Mouse (Mus musculus) MEL (cell line): ENCODE results near the gene Clec14a. TPM values are rescaled to one million over a fixed set of nuclear protein-coding genes. Genes with fewer than 3 reads are reported as not detected.
"Not testable (repeated sequence)": the region's sequence is repeated elsewhere in the genome, so short reads cannot be mapped to it uniquely, and the experiment has no call there.

Source experiments
- DNase-seq: peaks from one replicate; pipeline ENCODE4 v3.0.0; 2011; ENCODE audit warnings: low read depth, low spot score
- H3K27ac ChIP-seq: 2 replicates; pipeline ENCODE4 v1.5.1; 2012; ENCODE audit warnings: low read depth, mild to moderate bottlenecking, control low read depth, low read length, moderate library complexity; ENCODE audit not compliant: control insufficient read depth
- H3K27me3 ChIP-seq, 2 experiments: fragments of 150-350 bp in 1 of 2; sonication (generic) in 1 of 2; 2 replicates each; pipeline ENCODE4 v1.6.1; 2012; ENCODE audit warnings: low read length in 2 of 2, mild to moderate bottlenecking in 2 of 2, improper control_type of control experiment in 1 of 2, moderate library complexity in 1 of 2; ENCODE audit not compliant: insufficient read depth in 2 of 2, control insufficient read depth in 1 of 2
- H3K36me3 ChIP-seq, 2 experiments: 2 replicates each; pipeline ENCODE4 v1.6.1; 2012 to 2014; ENCODE audit warnings: low read length in 2 of 2, improper control_type of control experiment in 1 of 2, inconsistent platforms in 1 of 2, mild to moderate bottlenecking in 1 of 2; ENCODE audit not compliant: insufficient read depth in 2 of 2, control insufficient read depth in 1 of 2
- H3K4me1 ChIP-seq, 2 experiments: fragments of 150-350 bp in 1 of 2; sonication (generic) in 1 of 2; 2 replicates each; pipeline ENCODE4 v1.6.1; 2012; ENCODE audit warnings: low read length in 2 of 2, improper control_type of control experiment in 1 of 2, mild to moderate bottlenecking in 1 of 2; ENCODE audit not compliant: insufficient read depth in 2 of 2, control insufficient read depth in 1 of 2
- H3K4me3 ChIP-seq, 2 experiments: fragments of 150-350 bp in 1 of 2; sonication (generic) in 1 of 2; 2 replicates each; pipeline ENCODE4 v1.5.1; 2012; ENCODE audit warnings: low read depth in 2 of 2, low read length in 2 of 2, mild to moderate bottlenecking in 2 of 2, moderate library complexity in 2 of 2, control low read depth in 1 of 2, improper control_type of control experiment in 1 of 2; ENCODE audit not compliant: control insufficient read depth in 1 of 2, insufficient read depth in 1 of 2
- H3K79me2 ChIP-seq: 2 replicates; pipeline ENCODE4 v1.6.1; 2012; ENCODE audit warnings: mild to moderate bottlenecking, low read length, moderate library complexity; ENCODE audit not compliant: control insufficient read depth, poor library complexity, insufficient read depth
- H3K9ac ChIP-seq: 2 replicates; pipeline ENCODE4 v1.6.1; 2012; ENCODE audit warnings: low read depth, mild to moderate bottlenecking, control low read depth, low read length, moderate library complexity; ENCODE audit not compliant: control insufficient read depth, poor library complexity, severe bottlenecking
- H3K9me3 ChIP-seq: fragments of 150-350 bp; sonication (generic); replicated peaks from 2 replicates; pipeline ENCODE4 v1.6.1; 2012; ENCODE audit warnings: mild to moderate bottlenecking, low read length, improper control_type of control experiment, moderate library complexity; ENCODE audit not compliant: insufficient read depth
- BHLHE40 ChIP-seq: IDR thresholded peaks from 2 replicates; pipeline ENCODE4 v1.6.1; 2012; ENCODE audit warnings: low read depth, mild to moderate bottlenecking, inconsistent platforms, low read length, improper control_type of control experiment, borderline replicate concordance
- CHD1 ChIP-seq: IDR thresholded peaks from 2 replicates; pipeline ENCODE4 v1.6.1; 2012; ENCODE audit warnings: low read depth, mild to moderate bottlenecking, inconsistent platforms, low read length, improper control_type of control experiment
- CHD2 ChIP-seq: IDR thresholded peaks from 2 replicates; pipeline ENCODE4 v1.6.1; 2011; ENCODE audit warnings: low read length, improper control_type of control experiment
- CTCF ChIP-seq, 3 experiments: IDR thresholded peaks in 2 of 3; conservative IDR thresholded peaks in 1 of 3; 2 replicates each; pipeline ENCODE4 v1.5.1; 2011 to 2012; ENCODE audit warnings: low read length in 3 of 3, low read depth in 2 of 3, mild to moderate bottlenecking in 2 of 3, improper control_type of control experiment in 1 of 3, inconsistent platforms in 1 of 3, mixed read lengths in 1 of 3, moderate library complexity in 1 of 3; ENCODE audit not compliant: control insufficient read depth in 1 of 3, insufficient read depth in 1 of 3, poor library complexity in 1 of 3, severe bottlenecking in 1 of 3
- ELF1 ChIP-seq: IDR thresholded peaks from 2 replicates; pipeline ENCODE4 v1.6.1; 2014; ENCODE audit warnings: low read depth, mild to moderate bottlenecking, inconsistent platforms, low read length, improper control_type of control experiment, moderate library complexity
- HCFC1 ChIP-seq: IDR thresholded peaks from 2 replicates; pipeline ENCODE4 v1.6.1; 2012; ENCODE audit warnings: low read depth, mild to moderate bottlenecking, inconsistent platforms, low read length, improper control_type of control experiment, moderate library complexity
- JUND ChIP-seq: IDR thresholded peaks from 2 replicates; pipeline ENCODE4 v1.6.1; 2011; ENCODE audit warnings: low read depth, mild to moderate bottlenecking, improper control_type of control experiment, low read length
- MAFK ChIP-seq: IDR thresholded peaks from 2 replicates; pipeline ENCODE4 v1.6.1; 2011; ENCODE audit warnings: low read depth, mild to moderate bottlenecking, low read length, improper control_type of control experiment, borderline replicate concordance
- MXI1 ChIP-seq: IDR thresholded peaks from 2 replicates; pipeline ENCODE4 v1.6.1; 2011; ENCODE audit warnings: mild to moderate bottlenecking, low read depth, low read length, improper control_type of control experiment
- NELFE ChIP-seq: IDR thresholded peaks from 2 replicates; pipeline ENCODE4 v1.6.1; 2011; ENCODE audit warnings: low read depth, low read length, improper control_type of control experiment
- NRF1 ChIP-seq: IDR thresholded peaks from 2 replicates; pipeline ENCODE4 v1.6.1; 2014; ENCODE audit warnings: low read depth, mild to moderate bottlenecking, inconsistent platforms, low read length, improper control_type of control experiment, moderate library complexity; ENCODE audit not compliant: poor library complexity, insufficient read depth, severe bottlenecking
- POLR2AphosphoS5 ChIP-seq: IDR thresholded peaks from 2 replicates; pipeline ENCODE4 v1.6.1; 2012; ENCODE audit warnings: low read depth, borderline replicate concordance, mild to moderate bottlenecking, inconsistent platforms, low read length, moderate library complexity, mixed read lengths
- RAD21 ChIP-seq: IDR thresholded peaks from 2 replicates; pipeline ENCODE4 v1.6.1; 2011; ENCODE audit warnings: mild to moderate bottlenecking, low read depth, low read length, improper control_type of control experiment
- RCOR1 ChIP-seq: IDR thresholded peaks from 2 replicates; pipeline ENCODE4 v1.6.1; 2012; ENCODE audit warnings: low read depth, mild to moderate bottlenecking, inconsistent platforms, low read length, improper control_type of control experiment
- SIN3A ChIP-seq: IDR thresholded peaks from 2 replicates; pipeline ENCODE4 v1.6.1; 2012; ENCODE audit warnings: low read length, improper control_type of control experiment, inconsistent platforms
- SMC3 ChIP-seq: IDR thresholded peaks from 2 replicates; pipeline ENCODE4 v1.6.1; 2011; ENCODE audit warnings: low read depth, low read length, improper control_type of control experiment
- TBP ChIP-seq: IDR thresholded peaks from 2 replicates; pipeline ENCODE4 v1.8.0; 2011; ENCODE audit warnings: low read depth, low read length, improper control_type of control experiment
- TCF12 ChIP-seq: IDR thresholded peaks from 2 replicates; pipeline ENCODE4 v1.6.1; 2014; ENCODE audit warnings: low read depth, mild to moderate bottlenecking, inconsistent platforms, low read length, improper control_type of control experiment, moderate library complexity
- ZMIZ1 ChIP-seq: IDR thresholded peaks from 2 replicates; pipeline ENCODE4 v1.6.1; 2012; ENCODE audit warnings: low read depth, mild to moderate bottlenecking, inconsistent platforms, low read length, improper control_type of control experiment, moderate library complexity
- polyA plus RNA-seq, 2 experiments: library from polyadenylated mRNA; stranded (reverse) in 1 of 2; unstranded in 1 of 2; fragments of >175 nt in 1 of 2; fragments of >200 nt in 1 of 2; gene quantifications; 2 replicates each; pipeline versions ENCODE4 v1.2.1 to v1.2.4; 2012; ENCODE audit warnings: low replicate concordance in 2 of 2, low read depth in 1 of 2; ENCODE audit not compliant: insufficient read length in 2 of 2, insufficient read depth in 1 of 2, missing spikeins in 1 of 2
- total RNA-seq: library from RNA; depleted of rRNA; stranded (reverse); fragments of 300-350 nt; gene quantifications from 2 replicates; pipeline ENCODE4 v1.2.3, GENCODE M21; 2012; rRNA removed

The Clec14a gene
- total RNA-seq (not detected in 2 replicates), polyA plus RNA-seq (not detected)

GRCm38 (mm10) chr12:58268563-58269501 is at the start of gene Clec14a:
TSS of gene Clec14a (minus strand) at chr12:58269290.
- DNase-seq = no peak
- Histone ChIP-seq H3K27me3 (no peaks in the 10 kb centered on the region), H3K4me3 (no peak within 1 kb of the TSS), H3K4me1 (no peaks in the 10 kb centered on the region), H3K9ac (no peak within 1 kb of the TSS), H3K79me2 (no peaks in the 10 kb centered on the region), H3K36me3 (no peaks in the 10 kb centered on the region), H3K27ac (no peak within 1 kb of the TSS), H3K9me3 (no peaks in the 10 kb centered on the region)
- TF ChIP-seq TBP = no peak
- TF ChIP-seq CHD1 = no peak
- TF ChIP-seq SMC3 = no peak
- no peak for TF ChIP-seq SIN3A
- TF ChIP-seq BHLHE40 = no peak

- H3K27ac ChIP-seq = no peak overlapping the region
- DNase-seq = no peak
- TF ChIP-seq SIN3A = no peak
- no peaks in the 10 kb centered on the region for H3K27me3 ChIP-seq
- no peaks in the 10 kb centered on the region for H3K36me3 ChIP-seq
- no peak overlapping the region for H3K4me3 ChIP-seq
- no peaks in the 10 kb centered on the region for H3K9me3 ChIP-seq
- H3K4me1 ChIP-seq = no peaks in the 10 kb centered on the region
- H3K9ac ChIP-seq = no peak overlapping the region
- H3K79me2 ChIP-seq = no peaks in the 10 kb centered on the region
Measured at GRCm38 (mm10) chr12:58307835-58308234, 38.7 kb upstream of the Clec14a start.

- not testable (repeated sequence) for H3K4me3 ChIP-seq, H3K36me3 ChIP-seq, H3K9me3 ChIP-seq, H3K9ac ChIP-seq, DNase-seq, H3K79me2 ChIP-seq, H3K27ac ChIP-seq, H3K4me1 ChIP-seq, H3K27me3 ChIP-seq
Measured at GRCm38 (mm10) chr12:58306402-58306801, 37.3 kb upstream of the Clec14a start.

GRCm38 (mm10) chr12:58305567-58305966 is 36.5 kb upstream of the Clec14a start:
- H3K27me3 ChIP-seq = no peaks in the 10 kb centered on the region
- H3K4me3 ChIP-seq = no peak overlapping the region
- no peaks in the 10 kb centered on the region for H3K79me2 ChIP-seq
- no peak for DNase-seq
- H3K36me3 ChIP-seq = no peaks in the 10 kb centered on the region
- H3K4me1 ChIP-seq = no peaks in the 10 kb centered on the region
- H3K9me3 ChIP-seq = no peaks in the 10 kb centered on the region
- no peak overlapping the region for H3K27ac ChIP-seq
- no peak overlapping the region for H3K9ac ChIP-seq
- TF ChIP-seq MXI1 (no peak), NELFE (no peak), MAFK (no peak), TCF12 (no peak), HCFC1 (no peak), NRF1 (no peak), RCOR1 (no peak), SIN3A (no peak), JUND (no peak), ZMIZ1 (no peak), CHD2 (no peak), RAD21 (no peak), POLR2AphosphoS5 (no peak), CTCF (IDR thresholded peaks at IDR 0.05 in 2 of 3, conservative IDR thresholded peaks at IDR 0.05 in 1 of 3; ENCODE audit: control insufficient read depth in 1 of 3, insufficient read depth in 1 of 3, low read depth in 2 of 3, low read length in 3 of 3, poor library complexity in 1 of 3, severe bottlenecking in 1 of 3) (no peak), ELF1 (no peak)
